Mouse (Mus musculus): ENCODE results near the gene 1700016C15Rik. TPM values are rescaled to one million over a fixed set of nuclear protein-coding genes. Genes with fewer than 3 reads are reported as not detected.

1700016C15Rik gene
- polyA plus RNA-seq, 1 experiment from 2014 or later, result not detected

- no peak overlapping the region for H3K9ac ChIP-seq (ENCODE audit: low read depth, low read length)
- ATAC-seq (replicated peaks; ENCODE audit: low FRiP score) (no peak), DNase-seq (ENCODE audit: low spot score) (no peak)
- H3K36me3 ChIP-seq (ENCODE audit: control insufficient read depth, insufficient read depth, low read length), result no peaks in the 10 kb centered on the region
- no peaks in the 10 kb centered on the region for H3K27me3 ChIP-seq (replicated peaks; ENCODE audit: control insufficient read depth, insufficient read depth, low read length)
- WGBS, result 78% methylated on average over 5 of the region's 5 CpGs
- no peaks in the 10 kb centered on the region for H3K9me3 ChIP-seq (ENCODE audit: control insufficient read depth, low read length)
- H3K4me3 ChIP-seq (ENCODE audit: low read depth, low read length), result no peak overlapping the region
- H3K4me2 ChIP-seq, result no peak overlapping the region
- no peak overlapping the region for H3K27ac ChIP-seq (ENCODE audit: low read depth, low read length)
- no peaks in the 10 kb centered on the region for H3K4me1 ChIP-seq (replicated peaks; ENCODE audit: control insufficient read depth, insufficient read depth, low read length)
These were observed 27.6 kb downstream of the 1700016C15Rik start for GRCm38 (mm10) chr1:177757249-177757648.

GRCm38 (mm10) chr1:177768931-177769330, 39.3 kb downstream of the 1700016C15Rik start:
- H3K4me1 ChIP-seq (replicated peaks; ENCODE audit: control insufficient read depth, insufficient read depth, low read length), result no peaks in the 10 kb centered on the region

GRCm38 (mm10) chr1:177777397-177777796, 47.8 kb downstream of the 1700016C15Rik start:
- DNase-seq (ENCODE audit: low spot score), result no peak
- no peaks in the 10 kb centered on the region for H3K9me3 ChIP-seq (ENCODE audit: control insufficient read depth, low read length)
- H3K27ac ChIP-seq (ENCODE audit: low read depth, low read length), result no peak overlapping the region
- 81% methylated on average over 2 of the region's 2 CpGs for WGBS
- no peak for ATAC-seq (replicated peaks; ENCODE audit: low FRiP score)
- no peak overlapping the region for H3K4me3 ChIP-seq (ENCODE audit: low read depth, low read length)
- peaks cover 17% of the 10 kb centered on the region for H3K36me3 ChIP-seq (ENCODE audit: control insufficient read depth, insufficient read depth, low read length)
- H3K27me3 ChIP-seq (replicated peaks; ENCODE audit: control insufficient read depth, insufficient read depth, low read length), result no peaks in the 10 kb centered on the region
- no peak overlapping the region for H3K4me2 ChIP-seq
- no peak overlapping the region for H3K9ac ChIP-seq (ENCODE audit: low read depth, low read length)
- H3K4me1 ChIP-seq (replicated peaks; ENCODE audit: control insufficient read depth, insufficient read depth, low read length), result no peaks in the 10 kb centered on the region

More at GRCm38 (mm10) chr1:177768931-177769330, 39.3 kb downstream of the 1700016C15Rik start:
- no peaks in the 10 kb centered on the region for H3K27me3 ChIP-seq (replicated peaks; ENCODE audit: control insufficient read depth, insufficient read depth, low read length)
- H3K9me3 ChIP-seq (ENCODE audit: control insufficient read depth, low read length), result no peaks in the 10 kb centered on the region
- H3K36me3 ChIP-seq (ENCODE audit: control insufficient read depth, insufficient read depth, low read length), result peaks cover 16% of the 10 kb centered on the region
- H3K4me2 ChIP-seq, result no peak overlapping the region
- ATAC-seq (replicated peaks; ENCODE audit: low FRiP score), result no peak
- no peak overlapping the region for H3K9ac ChIP-seq (ENCODE audit: low read depth, low read length)
- no peak overlapping the region for H3K4me3 ChIP-seq (ENCODE audit: low read depth, low read length)
- DNase-seq (ENCODE audit: low spot score), result no peak
- H3K27ac ChIP-seq (ENCODE audit: low read depth, low read length), result no peak overlapping the region

- Histone ChIP-seq H3K27ac (ENCODE audit: low read depth, low read length) (no peak overlapping the region), H3K27me3 (replicated peaks; ENCODE audit: control insufficient read depth, insufficient read depth, low read length) (no peaks in the 10 kb centered on the region), H3K4me2 (peak overlapping the region; percentile 33; the same call in 1 of the 2 replicates), H3K9ac (ENCODE audit: low read depth, low read length) (no peak overlapping the region), H3K36me3 (ENCODE audit: control insufficient read depth, insufficient read depth, low read length) (no peaks in the 10 kb centered on the region; the same call in 1 of the 2 replicates), H3K4me3 (ENCODE audit: low read depth, low read length) (no peak overlapping the region), H3K9me3 (ENCODE audit: control insufficient read depth, low read length) (no peaks in the 10 kb centered on the region), H3K4me1 (replicated peaks; ENCODE audit: control insufficient read depth, insufficient read depth, low read length) (peaks cover 16% of the 10 kb centered on the region)
- no peak for ATAC-seq (replicated peaks; ENCODE audit: low FRiP score)
- DNase-seq (ENCODE audit: low spot score), result no peak
- WGBS, result 87% methylated on average over 3 of the region's 3 CpGs
These were observed 63.2 kb downstream of the 1700016C15Rik start for GRCm38 (mm10) chr1:177792835-177793234.

GRCm38 (mm10) chr1:177794866-177795265, 65.3 kb downstream of the 1700016C15Rik start:
- Histone ChIP-seq H3K9me3 (ENCODE audit: control insufficient read depth, low read length) (no peaks in the 10 kb centered on the region), H3K9ac (ENCODE audit: low read depth, low read length) (peak overlapping the region; percentile 71), H3K4me2 (peak overlapping the region; percentile 88), H3K4me3 (ENCODE audit: low read depth, low read length) (peak overlapping the region; percentile 90), H3K27ac (ENCODE audit: low read depth, low read length) (peak overlapping the region; percentile 16; the same call in 1 of the 2 replicates), H3K27me3 (replicated peaks; ENCODE audit: control insufficient read depth, insufficient read depth, low read length) (no peaks in the 10 kb centered on the region), H3K36me3 (ENCODE audit: control insufficient read depth, insufficient read depth, low read length) (no peaks in the 10 kb centered on the region; the same call in 1 of the 2 replicates), H3K4me1 (replicated peaks; ENCODE audit: control insufficient read depth, insufficient read depth, low read length) (peaks cover 16% of the 10 kb centered on the region)
- DNase-seq (ENCODE audit: low spot score) (peak; percentile 33), ATAC-seq (replicated peaks; ENCODE audit: low FRiP score) (no peak)
- WGBS, result 7% methylated on average over 8 of the region's 8 CpGs

- ATAC-seq (replicated peaks; ENCODE audit: low FRiP score) (peak; percentile 27), DNase-seq (ENCODE audit: low spot score) (no peak)
- H3K9ac ChIP-seq (ENCODE audit: low read depth, low read length), result peak overlapping the region; percentile 94
- WGBS, result 0% methylated on average over 41 of the region's 41 CpGs
- H3K9me3 ChIP-seq (ENCODE audit: control insufficient read depth, low read length), result no peaks in the 10 kb centered on the region
- no peaks in the 10 kb centered on the region for H3K36me3 ChIP-seq (ENCODE audit: control insufficient read depth, insufficient read depth, low read length)
- no peaks in the 10 kb centered on the region for H3K27me3 ChIP-seq (replicated peaks; ENCODE audit: control insufficient read depth, insufficient read depth, low read length)
- H3K4me1 ChIP-seq (replicated peaks; ENCODE audit: control insufficient read depth, insufficient read depth, low read length), result peaks cover 16% of the 10 kb centered on the region
- H3K27ac ChIP-seq (ENCODE audit: low read depth, low read length), result peak overlapping the region; percentile 92
- H3K4me3 ChIP-seq (ENCODE audit: low read depth, low read length), result peak overlapping the region; percentile 90
- H3K4me2 ChIP-seq, result peak overlapping the region; percentile 88
These were observed 66.0 kb downstream of the 1700016C15Rik start for GRCm38 (mm10) chr1:177795421-177796192.

GRCm38 (mm10) chr1:177796193-177796939, 66.8 kb downstream of the 1700016C15Rik start, which contains the start of gene Adss:
Gene Adss (minus strand): TSS chr1:177796511.
- peak; percentile 99 for ATAC-seq (replicated peaks; ENCODE audit: low FRiP score)
- under 1% methylated on average over 49 of the region's 64 CpGs for WGBS

GRCm38 (mm10) chr1:177797151-177797755, 67.6 kb downstream of the 1700016C15Rik start:
- H3K36me3 ChIP-seq (ENCODE audit: control insufficient read depth, insufficient read depth, low read length), result no peaks in the 10 kb centered on the region
- DNase-seq (ENCODE audit: low spot score) (no peak), ATAC-seq (replicated peaks; ENCODE audit: low FRiP score) (no peak)
- 65% methylated on average over 8 of the region's 8 CpGs for WGBS
- no peak overlapping the region; the same call in 1 of the 2 replicates for H3K4me3 ChIP-seq (ENCODE audit: low read depth, low read length)
- peak overlapping the region; percentile 39 for H3K4me2 ChIP-seq
- peaks cover 14% of the 10 kb centered on the region for H3K4me1 ChIP-seq (replicated peaks; ENCODE audit: control insufficient read depth, insufficient read depth, low read length)
- H3K9me3 ChIP-seq (ENCODE audit: control insufficient read depth, low read length), result no peaks in the 10 kb centered on the region
- H3K27ac ChIP-seq (ENCODE audit: low read depth, low read length), result no peak overlapping the region
- H3K27me3 ChIP-seq (replicated peaks; ENCODE audit: control insufficient read depth, insufficient read depth, low read length), result no peaks in the 10 kb centered on the region
- no peak overlapping the region for H3K9ac ChIP-seq (ENCODE audit: low read depth, low read length)

More at GRCm38 (mm10) chr1:177796193-177796939, 66.8 kb downstream of the 1700016C15Rik start, which contains the start of gene Adss:
- peak within 1 kb of the TSS; percentile 94 for H3K9ac ChIP-seq (ENCODE audit: low read depth, low read length)
- H3K27me3 ChIP-seq (replicated peaks; ENCODE audit: control insufficient read depth, insufficient read depth, low read length), result no peaks in the 10 kb centered on the region
- peak within 1 kb of the TSS; percentile 88 for H3K4me2 ChIP-seq
- H3K4me1 ChIP-seq (replicated peaks; ENCODE audit: control insufficient read depth, insufficient read depth, low read length), result peaks cover 16% of the 10 kb centered on the region
- no peaks in the 10 kb centered on the region for H3K9me3 ChIP-seq (ENCODE audit: control insufficient read depth, low read length)
- H3K27ac ChIP-seq (ENCODE audit: low read depth, low read length), result peak within 1 kb of the TSS; percentile 92
- H3K4me3 ChIP-seq (ENCODE audit: low read depth, low read length), result peak within 1 kb of the TSS; percentile 90
- no peaks in the 10 kb centered on the region for H3K36me3 ChIP-seq (ENCODE audit: control insufficient read depth, insufficient read depth, low read length)
- peak; percentile 98 for DNase-seq (ENCODE audit: low spot score)

Measured in liver, embryonic 11.5 days (tissue).